Mouse (Mus musculus): ENCODE data around the gene Hdac4. TPM values are rescaled to one million over a fixed set of nuclear protein-coding genes. Genes with fewer than 3 reads are reported as not detected.

Hdac4 gene
- polyA plus RNA-seq, 1 experiment from 2014 or later = 15.4 TPM

DNA sequence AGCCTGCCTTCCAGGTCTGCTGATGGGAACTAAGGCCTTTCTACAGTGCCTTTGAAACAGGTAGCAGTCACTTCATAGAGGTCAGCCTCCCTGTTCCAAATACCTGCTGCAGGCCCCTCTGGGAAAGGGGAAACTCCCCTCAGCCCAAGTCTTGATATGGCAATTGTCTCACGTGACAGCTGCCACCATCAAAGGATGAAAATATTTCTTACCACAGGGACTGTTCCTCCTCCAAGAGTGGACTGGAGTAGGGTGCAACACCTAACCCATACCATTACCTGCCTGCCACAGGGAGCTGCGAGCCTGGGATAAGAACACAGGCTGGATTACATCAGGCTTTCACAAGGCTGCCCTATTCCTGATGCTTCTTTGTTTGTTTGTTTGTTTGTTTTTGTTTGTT, 88.0 kb downstream of the Hdac4 start:
- no peak for ATAC-seq (ENCODE audit: insufficient number of reproducible peaks, insufficient read depth, low FRiP score, low read depth)
- Histone ChIP-seq H3K36me3 (ENCODE audit: control insufficient read depth, insufficient read depth, low read length) (no peaks in the 10 kb centered on the region), H3K27ac (replicated peaks in 1 of 2; ENCODE audit: control insufficient read depth in 1 of 2, insufficient read depth in 1 of 2, low read depth in 2 of 2, low read length in 2 of 2) (no peak overlapping the region), H3K27me3 (ENCODE audit: control insufficient read depth, insufficient read depth, low read length) (no peaks in the 10 kb centered on the region), H3K4me1 (ENCODE audit: control insufficient read depth in 2 of 2, insufficient read depth in 2 of 2, low read length in 2 of 2) (peaks cover 2 to 21% of the 10 kb centered on the region in 2 experiments; a peak in 2 of 4 replicates), H3K9me3 (ENCODE audit: control insufficient read depth, low read length) (no peaks in the 10 kb centered on the region), H3K9ac (ENCODE audit: low read length) (no peak overlapping the region), H3K4me2 (ENCODE audit: low read length) (no peak overlapping the region), H3K4me3 (ENCODE audit: control insufficient read depth in 1 of 2, insufficient read depth in 1 of 2, low read depth in 1 of 2, low read length in 2 of 2) (no peak overlapping the region)
- WGBS = 71% methylated on average over 2 of the region's 2 CpGs

GRCm38 (mm10) chr1:92106486-92107160, 88.9 kb downstream of the Hdac4 start:
- Histone ChIP-seq H3K4me3 (ENCODE audit: control insufficient read depth in 1 of 2, insufficient read depth in 1 of 2, low read depth in 1 of 2, low read length in 2 of 2) (no peak overlapping the region), H3K36me3 (ENCODE audit: control insufficient read depth, insufficient read depth, low read length) (no peaks in the 10 kb centered on the region), H3K27me3 (ENCODE audit: control insufficient read depth, insufficient read depth, low read length) (no peaks in the 10 kb centered on the region), H3K4me1 (ENCODE audit: control insufficient read depth in 2 of 2, insufficient read depth in 2 of 2, low read length in 2 of 2) (peaks cover 2 to 21% of the 10 kb centered on the region in 2 experiments; a peak in 2 of 4 replicates), H3K4me2 (ENCODE audit: low read length) (no peak overlapping the region), H3K9me3 (ENCODE audit: control insufficient read depth, low read length) (no peaks in the 10 kb centered on the region), H3K9ac (ENCODE audit: low read length) (no peak overlapping the region), H3K27ac (replicated peaks in 1 of 2; ENCODE audit: control insufficient read depth in 1 of 2, insufficient read depth in 1 of 2, low read depth in 2 of 2, low read length in 2 of 2) (no peak overlapping the region)
- ATAC-seq (ENCODE audit: insufficient number of reproducible peaks, insufficient read depth, low FRiP score, low read depth) = no peak
- 87% methylated on average over 4 of the region's 4 CpGs for WGBS

GRCm38 (mm10) chr1:92104718-92105117, 90.8 kb downstream of the Hdac4 start:
- no peaks in the 10 kb centered on the region for H3K27me3 ChIP-seq (ENCODE audit: control insufficient read depth, insufficient read depth, low read length)
- H3K36me3 ChIP-seq (ENCODE audit: control insufficient read depth, insufficient read depth, low read length) = no peaks in the 10 kb centered on the region
- H3K4me3 ChIP-seq (ENCODE audit: control insufficient read depth in 1 of 2, insufficient read depth in 1 of 2, low read depth in 1 of 2, low read length in 2 of 2) = no peak overlapping the region
- peaks cover 8 to 34% of the 10 kb centered on the region in 2 experiments; a peak in 3 of 4 replicates for H3K4me1 ChIP-seq (ENCODE audit: control insufficient read depth in 2 of 2, insufficient read depth in 2 of 2, low read length in 2 of 2)
- no peak for ATAC-seq (ENCODE audit: insufficient number of reproducible peaks, insufficient read depth, low FRiP score, low read depth)
- 88% methylated on average over 3 of the region's 3 CpGs for WGBS
- H3K9me3 ChIP-seq (ENCODE audit: control insufficient read depth, low read length) = no peaks in the 10 kb centered on the region
- no peak overlapping the region for H3K4me2 ChIP-seq (ENCODE audit: low read length)
- H3K27ac ChIP-seq (replicated peaks in 1 of 2; ENCODE audit: control insufficient read depth in 1 of 2, insufficient read depth in 1 of 2, low read depth in 2 of 2, low read length in 2 of 2) = no peak overlapping the region
- H3K9ac ChIP-seq (ENCODE audit: low read length) = no peak overlapping the region

DNA sequence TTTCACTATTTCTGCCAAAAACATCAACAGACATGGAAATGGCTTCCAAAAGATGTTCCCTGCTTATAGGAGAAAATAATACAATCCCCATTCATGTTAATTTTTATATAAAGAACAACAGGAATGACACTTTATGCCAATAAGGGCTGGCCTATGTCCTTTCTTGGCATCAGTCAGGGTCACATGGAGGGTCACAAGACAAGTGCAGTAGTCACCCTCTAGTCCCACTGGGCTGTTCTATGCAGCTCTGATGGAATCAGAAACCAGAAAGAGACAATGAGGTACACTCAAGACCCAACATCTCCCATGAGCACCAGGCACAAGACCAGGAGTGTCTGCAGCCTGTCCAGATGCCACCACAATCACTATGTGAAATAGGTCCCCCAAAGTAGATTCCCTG, 91.5 kb downstream of the Hdac4 start:
- no peak overlapping the region for H3K4me2 ChIP-seq (ENCODE audit: low read length)
- H3K36me3 ChIP-seq (ENCODE audit: control insufficient read depth, insufficient read depth, low read length) = no peaks in the 10 kb centered on the region
- H3K27ac ChIP-seq (replicated peaks in 1 of 2; ENCODE audit: control insufficient read depth in 1 of 2, insufficient read depth in 1 of 2, low read depth in 2 of 2, low read length in 2 of 2) = no peak overlapping the region
- no peaks in the 10 kb centered on the region for H3K9me3 ChIP-seq (ENCODE audit: control insufficient read depth, low read length)
- peaks cover 8 to 37% of the 10 kb centered on the region in 2 experiments; a peak in 3 of 4 replicates for H3K4me1 ChIP-seq (ENCODE audit: control insufficient read depth in 2 of 2, insufficient read depth in 2 of 2, low read length in 2 of 2)
- H3K4me3 ChIP-seq (ENCODE audit: control insufficient read depth in 1 of 2, insufficient read depth in 1 of 2, low read depth in 1 of 2, low read length in 2 of 2) = no peak overlapping the region
- no peak for ATAC-seq (ENCODE audit: insufficient number of reproducible peaks, insufficient read depth, low FRiP score, low read depth)
- H3K27me3 ChIP-seq (ENCODE audit: control insufficient read depth, insufficient read depth, low read length) = no peaks in the 10 kb centered on the region
- H3K9ac ChIP-seq (ENCODE audit: low read length) = no peak overlapping the region

- WGBS = 60% methylated on average over 3 of the region's 3 CpGs
- Histone ChIP-seq H3K4me1 (ENCODE audit: control insufficient read depth in 2 of 2, insufficient read depth in 2 of 2, low read length in 2 of 2) (peaks cover 9 to 34% of the 10 kb centered on the region in 2 experiments), H3K27me3 (ENCODE audit: control insufficient read depth, insufficient read depth, low read length) (no peaks in the 10 kb centered on the region), H3K9me3 (ENCODE audit: control insufficient read depth, low read length) (no peaks in the 10 kb centered on the region), H3K36me3 (ENCODE audit: control insufficient read depth, insufficient read depth, low read length) (no peaks in the 10 kb centered on the region), H3K4me3 (ENCODE audit: control insufficient read depth in 1 of 2, insufficient read depth in 1 of 2, low read depth in 1 of 2, low read length in 2 of 2) (no peak overlapping the region), H3K27ac (replicated peaks in 1 of 2; ENCODE audit: control insufficient read depth in 1 of 2, insufficient read depth in 1 of 2, low read depth in 2 of 2, low read length in 2 of 2) (no peak overlapping the region), H3K4me2 (ENCODE audit: low read length) (no peak overlapping the region), H3K9ac (ENCODE audit: low read length) (no peak overlapping the region)
- no peak for ATAC-seq (ENCODE audit: insufficient number of reproducible peaks, insufficient read depth, low FRiP score, low read depth)
Observed at GRCm38 (mm10) chr1:92103377-92103776, 92.1 kb downstream of the Hdac4 start.

DNA sequence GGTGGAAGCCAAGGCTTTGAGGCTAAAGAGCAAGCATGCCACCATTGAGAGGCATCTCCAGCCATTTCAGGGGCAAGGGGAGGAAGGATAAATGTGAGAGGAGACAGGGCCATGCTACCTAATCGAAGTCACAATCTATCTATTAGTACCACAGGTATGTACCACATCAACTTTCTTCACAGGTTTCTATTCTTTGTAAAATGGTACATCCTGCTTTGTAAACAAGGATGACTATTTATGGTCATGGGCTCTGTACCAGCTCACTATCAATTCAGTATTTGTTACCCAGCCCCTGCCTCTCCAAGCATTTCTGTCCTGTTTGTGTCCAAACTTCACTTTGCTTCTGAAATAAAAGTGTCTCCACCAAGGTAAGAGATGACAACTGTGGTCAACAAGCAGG, 92.7 kb downstream of the Hdac4 start:
- Histone ChIP-seq H3K4me3 (ENCODE audit: control insufficient read depth in 1 of 2, insufficient read depth in 1 of 2, low read depth in 1 of 2, low read length in 2 of 2) (no peak overlapping the region), H3K9me3 (ENCODE audit: control insufficient read depth, low read length) (no peaks in the 10 kb centered on the region), H3K27me3 (ENCODE audit: control insufficient read depth, insufficient read depth, low read length) (no peaks in the 10 kb centered on the region), H3K4me2 (ENCODE audit: low read length) (no peak overlapping the region), H3K9ac (ENCODE audit: low read length) (no peak overlapping the region), H3K27ac (replicated peaks in 1 of 2; ENCODE audit: control insufficient read depth in 1 of 2, insufficient read depth in 1 of 2, low read depth in 2 of 2, low read length in 2 of 2) (no peak overlapping the region), H3K36me3 (ENCODE audit: control insufficient read depth, insufficient read depth, low read length) (no peaks in the 10 kb centered on the region), H3K4me1 (ENCODE audit: control insufficient read depth in 2 of 2, insufficient read depth in 2 of 2, low read length in 2 of 2) (peaks cover 8 to 33% of the 10 kb centered on the region in 2 experiments)
- WGBS = 91% methylated on average over 1 of the region's 1 CpGs
- no peak for ATAC-seq (ENCODE audit: insufficient number of reproducible peaks, insufficient read depth, low FRiP score, low read depth)

GRCm38 (mm10) chr1:92100371-92100891, 95.1 kb downstream of the Hdac4 start:
- no peak for ATAC-seq (ENCODE audit: insufficient number of reproducible peaks, insufficient read depth, low FRiP score, low read depth)
- Histone ChIP-seq H3K9me3 (ENCODE audit: control insufficient read depth, low read length) (no peaks in the 10 kb centered on the region), H3K36me3 (ENCODE audit: control insufficient read depth, insufficient read depth, low read length) (no peaks in the 10 kb centered on the region), H3K4me3 (ENCODE audit: control insufficient read depth in 1 of 2, insufficient read depth in 1 of 2, low read depth in 1 of 2, low read length in 2 of 2) (no peak overlapping the region), H3K4me2 (ENCODE audit: low read length) (no peak overlapping the region), H3K27me3 (ENCODE audit: control insufficient read depth, insufficient read depth, low read length) (no peaks in the 10 kb centered on the region), H3K9ac (ENCODE audit: low read length) (no peak overlapping the region), H3K27ac (replicated peaks in 1 of 2; ENCODE audit: control insufficient read depth in 1 of 2, insufficient read depth in 1 of 2, low read depth in 2 of 2, low read length in 2 of 2) (no peak overlapping the region; a peak in 1 of 4 replicates), H3K4me1 (ENCODE audit: control insufficient read depth in 2 of 2, insufficient read depth in 2 of 2, low read length in 2 of 2) (peaks cover 8 to 29% of the 10 kb centered on the region in 2 experiments)
- WGBS = 55% methylated on average over 4 of the region's 4 CpGs

DNA sequence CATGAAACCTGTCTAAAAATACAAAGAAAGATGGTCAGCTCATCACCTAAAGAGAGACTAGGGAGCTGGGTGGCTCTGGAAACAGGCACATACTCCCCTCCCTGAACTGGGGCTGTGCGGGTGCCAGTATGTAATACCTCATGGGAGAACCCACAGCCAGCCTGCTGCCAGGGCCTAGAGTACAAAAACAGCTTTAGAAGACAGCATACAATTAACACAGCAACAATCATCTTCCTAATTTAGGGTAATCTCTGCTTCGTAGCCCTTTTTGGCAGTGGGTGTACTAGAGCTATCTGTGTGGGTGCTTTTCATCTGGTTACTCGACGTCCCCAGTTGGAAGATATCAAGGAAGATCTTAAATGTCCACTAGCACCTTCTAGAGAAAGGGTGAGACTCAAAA, 95.5 kb downstream of the Hdac4 start:
- no peak overlapping the region for H3K9ac ChIP-seq (ENCODE audit: low read length)
- no peaks in the 10 kb centered on the region for H3K9me3 ChIP-seq (ENCODE audit: control insufficient read depth, low read length)
- 71% methylated on average over 4 of the region's 4 CpGs for WGBS
- no peak for ATAC-seq (ENCODE audit: insufficient number of reproducible peaks, insufficient read depth, low FRiP score, low read depth)
- H3K4me2 ChIP-seq (ENCODE audit: low read length) = no peak overlapping the region
- no peaks in the 10 kb centered on the region for H3K36me3 ChIP-seq (ENCODE audit: control insufficient read depth, insufficient read depth, low read length)
- no peaks in the 10 kb centered on the region for H3K27me3 ChIP-seq (ENCODE audit: control insufficient read depth, insufficient read depth, low read length)
- peak overlapping the region in 1 of 2 experiments; percentile 1; a peak in 1 of 4 replicates for H3K27ac ChIP-seq (replicated peaks in 1 of 2; ENCODE audit: control insufficient read depth in 1 of 2, insufficient read depth in 1 of 2, low read depth in 2 of 2, low read length in 2 of 2)
- H3K4me1 ChIP-seq (ENCODE audit: control insufficient read depth in 2 of 2, insufficient read depth in 2 of 2, low read length in 2 of 2) = peaks cover 8 to 29% of the 10 kb centered on the region in 2 experiments
- no peak overlapping the region for H3K4me3 ChIP-seq (ENCODE audit: control insufficient read depth in 1 of 2, insufficient read depth in 1 of 2, low read depth in 1 of 2, low read length in 2 of 2)
